Mouse (Mus musculus) heart, embryonic 10.5 days (tissue): ENCODE measurements around the gene Fam78b. TPM values are rescaled to one million over a fixed set of nuclear protein-coding genes. Genes with fewer than 3 reads are reported as not detected.

Source experiments
- DNase-seq: peaks from one replicate; pipeline ENCODE4 v3.0.0-alpha.2; 2017; ENCODE audit warnings: low spot score
- H3K27ac ChIP-seq: fragments of 300-500 bp; sonication (generic); 2 replicates; pipeline ENCODE4 v1.5.1; 2016; ENCODE audit warnings: mild to moderate bottlenecking
- H3K27me3 ChIP-seq: fragments of 300-500 bp; sonication (generic); 2 replicates; pipeline ENCODE4 v1.6.1; 2016; ENCODE audit warnings: mild to moderate bottlenecking; ENCODE audit not compliant: poor library complexity, insufficient read depth, severe bottlenecking
- H3K36me3 ChIP-seq: fragments of 300-500 bp; sonication (generic); 2 replicates; pipeline ENCODE4 v1.6.1; 2016; ENCODE audit warnings: mild to moderate bottlenecking, moderate library complexity
- H3K4me1 ChIP-seq: fragments of 300-500 bp; sonication (generic); 2 replicates; pipeline ENCODE4 v1.6.1; 2016; ENCODE audit warnings: mild to moderate bottlenecking
- H3K4me3 ChIP-seq: fragments of 300-500 bp; sonication (generic); 2 replicates; pipeline ENCODE4 v1.5.1; 2016; ENCODE audit warnings: mild to moderate bottlenecking, moderate library complexity
- H3K9me3 ChIP-seq: fragments of 300-500 bp; sonication (generic); 2 replicates; pipeline ENCODE4 v1.6.1; 2016; ENCODE audit warnings: mild to moderate bottlenecking, moderate library complexity
- WGBS: fragments of 180-500 bp; shearing (Covaris S2); methylation state at CpG from one replicate; pipeline ENCODE4 v1.1.7; 2016; 5-methylcytosine and 5-hydroxymethylcytosine counted together
- polyA plus RNA-seq: library from polyadenylated mRNA; unstranded; fragments of >200 nt; fragmentation: Nextera tagmentation; extraction: Ambion mirVana; gene quantifications from 2 replicates; pipeline ENCODE4 v1.2.1, GENCODE M21; 2016

Gene Fam78b
- polyA plus RNA-seq, 1 experiment from 2014 or later = 0.16 TPM

- DNase-seq = no peak
- Histone ChIP-seq H3K9me3 (no peaks in the 10 kb centered on the region), H3K27ac (no peak overlapping the region), H3K27me3 (0 out of 2 replicates have a peak, but pooled peaks cover 3% of the 10 kb centered on the region), H3K36me3 (no peaks in the 10 kb centered on the region), H3K4me1 (no peaks in the 10 kb centered on the region), H3K4me3 (no peak overlapping the region)
- 81% methylated on average over 9 of the region's 9 CpGs for WGBS
Measured at GRCm38 (mm10) chr1:167010190-167010589, 9.0 kb downstream of the Fam78b start.

- Histone ChIP-seq H3K4me1 (no peaks in the 10 kb centered on the region), H3K9me3 (no peaks in the 10 kb centered on the region), H3K4me3 (no peak overlapping the region), H3K36me3 (no peaks in the 10 kb centered on the region), H3K27ac (no peak overlapping the region), H3K27me3 (0 out of 2 replicates have a peak, but pooled peaks cover 3% of the 10 kb centered on the region)
- no peak for DNase-seq
- WGBS = 44% methylated on average over 6 of the region's 6 CpGs
Measured at GRCm38 (mm10) chr1:167011301-167011700, 10.1 kb downstream of the Fam78b start.

GRCm38 (mm10) chr1:167012616-167013015 is 11.4 kb downstream of the Fam78b start:
- no peaks in the 10 kb centered on the region for H3K36me3 ChIP-seq
- WGBS = 86% methylated on average over 8 of the region's 8 CpGs
- H3K27me3 ChIP-seq = 0 out of 2 replicates have a peak, but pooled peaks cover 3% of the 10 kb centered on the region
- no peak overlapping the region for H3K4me3 ChIP-seq
- DNase-seq = no peak
- no peak overlapping the region for H3K27ac ChIP-seq
- H3K4me1 ChIP-seq = no peaks in the 10 kb centered on the region
- H3K9me3 ChIP-seq = no peaks in the 10 kb centered on the region

GRCm38 (mm10) chr1:167013234-167013864 is 12.1 kb downstream of the Fam78b start:
- no peak overlapping the region for H3K4me3 ChIP-seq
- WGBS = 61% methylated on average over 7 of the region's 7 CpGs
- H3K27me3 ChIP-seq = 0 out of 2 replicates have a peak, but pooled peaks cover 3% of the 10 kb centered on the region
- no peak overlapping the region for H3K27ac ChIP-seq
- H3K36me3 ChIP-seq = no peaks in the 10 kb centered on the region
- H3K4me1 ChIP-seq = no peaks in the 10 kb centered on the region
- no peaks in the 10 kb centered on the region for H3K9me3 ChIP-seq
- no peak for DNase-seq

- Histone ChIP-seq H3K36me3 (no peaks in the 10 kb centered on the region), H3K27me3 (0 out of 2 replicates have a peak, but pooled peaks cover 3% of the 10 kb centered on the region), H3K9me3 (no peaks in the 10 kb centered on the region), H3K27ac (no peak overlapping the region), H3K4me1 (no peaks in the 10 kb centered on the region), H3K4me3 (no peak overlapping the region)
- WGBS = 51% methylated on average over 3 of the region's 3 CpGs
- DNase-seq = no peak
Measured at GRCm38 (mm10) chr1:167016269-167016668, 15.1 kb downstream of the Fam78b start.

- Histone ChIP-seq H3K27ac (no peak overlapping the region), H3K4me1 (no peaks in the 10 kb centered on the region), H3K4me3 (no peak overlapping the region), H3K36me3 (no peaks in the 10 kb centered on the region), H3K9me3 (no peaks in the 10 kb centered on the region), H3K27me3 (no peaks in the 10 kb centered on the region)
- no peak for DNase-seq
- WGBS = 52% methylated on average over 9 of the region's 9 CpGs
Measured at GRCm38 (mm10) chr1:167022001-167022424, 20.8 kb downstream of the Fam78b start.

- no peak for DNase-seq
- Histone ChIP-seq H3K4me1 (no peaks in the 10 kb centered on the region), H3K27ac (no peak overlapping the region), H3K4me3 (no peak overlapping the region), H3K36me3 (no peaks in the 10 kb centered on the region), H3K27me3 (no peaks in the 10 kb centered on the region), H3K9me3 (0 out of 2 replicates have a peak, but pooled peaks cover 3% of the 10 kb centered on the region)
- WGBS = 75% methylated on average over 7 of the region's 8 CpGs
Measured at GRCm38 (mm10) chr1:167022541-167023121, 21.4 kb downstream of the Fam78b start.

GRCm38 (mm10) chr1:167023794-167024193 is 22.6 kb downstream of the Fam78b start:
- Histone ChIP-seq H3K36me3 (no peaks in the 10 kb centered on the region), H3K4me1 (no peaks in the 10 kb centered on the region), H3K9me3 (0 out of 2 replicates have a peak, but pooled peaks cover 3% of the 10 kb centered on the region), H3K27ac (no peak overlapping the region), H3K4me3 (no peak overlapping the region), H3K27me3 (no peaks in the 10 kb centered on the region)
- DNase-seq = no peak
- WGBS = 87% methylated on average over 11 of the region's 11 CpGs

GRCm38 (mm10) chr1:167024961-167025360 is 23.7 kb downstream of the Fam78b start:
- DNase-seq = no peak
- 69% methylated on average over 4 of the region's 4 CpGs for WGBS
- Histone ChIP-seq H3K27me3 (no peaks in the 10 kb centered on the region), H3K9me3 (0 out of 2 replicates have a peak, but pooled peaks cover 3% of the 10 kb centered on the region), H3K27ac (no peak overlapping the region), H3K36me3 (no peaks in the 10 kb centered on the region), H3K4me1 (no peaks in the 10 kb centered on the region), H3K4me3 (no peak overlapping the region)

GRCm38 (mm10) chr1:167032046-167032648 is 30.9 kb downstream of the Fam78b start:
- 59% methylated on average over 13 of the region's 13 CpGs for WGBS
- H3K27me3 ChIP-seq = no peaks in the 10 kb centered on the region
- no peaks in the 10 kb centered on the region for H3K36me3 ChIP-seq
- no peak overlapping the region for H3K4me3 ChIP-seq
- H3K9me3 ChIP-seq = 0 out of 2 replicates have a peak, but pooled peaks cover 3% of the 10 kb centered on the region
- H3K4me1 ChIP-seq = no peaks in the 10 kb centered on the region
- no peak for DNase-seq
- no peak overlapping the region for H3K27ac ChIP-seq

GRCm38 (mm10) chr1:167034435-167034834 is 33.2 kb downstream of the Fam78b start:
- Histone ChIP-seq H3K36me3 (no peaks in the 10 kb centered on the region), H3K4me1 (no peaks in the 10 kb centered on the region), H3K9me3 (no peaks in the 10 kb centered on the region), H3K27me3 (no peaks in the 10 kb centered on the region), H3K27ac (no peak overlapping the region), H3K4me3 (no peak overlapping the region)
- DNase-seq = no peak
- 63% methylated on average over 1 of the region's 1 CpGs for WGBS

- Histone ChIP-seq H3K36me3 (no peaks in the 10 kb centered on the region), H3K4me1 (no peaks in the 10 kb centered on the region; the same call in 1 of the 2 replicates), H3K9me3 (no peaks in the 10 kb centered on the region), H3K27me3 (no peaks in the 10 kb centered on the region), H3K4me3 (no peak overlapping the region), H3K27ac (no peak overlapping the region)
- no peak for DNase-seq
- WGBS = 82% methylated on average over 6 of the region's 6 CpGs
Measured at GRCm38 (mm10) chr1:167042558-167042957, 41.3 kb downstream of the Fam78b start.
